Mouse (Mus musculus): Measurements from ENCODE around the gene Ascl2. TPM values are rescaled to one million over a fixed set of nuclear protein-coding genes. Genes with fewer than 3 reads are reported as not detected.
A peak's percentile ranks its signal among the peaks of the same experiment; 100 is the strongest.

Ascl2 gene
- polyA plus RNA-seq, 1 experiment: 0.74 TPM

GRCm38 (mm10) chr7:142995004-142995403, 25.9 kb upstream of the Ascl2 start:
- H3K4me1 ChIP-seq (ENCODE audit: control insufficient read depth, insufficient read depth, low read length): no peaks in the 10 kb centered on the region
- H3K27ac ChIP-seq (ENCODE audit: insufficient read depth, low read length): no peak overlapping the region
- no peak for TF ChIP-seq POLR2A (IDR thresholded peaks at IDR 0.05; ENCODE audit: borderline replicate concordance, insufficient read depth, low read length)
- no peak for TF ChIP-seq CTCF (IDR thresholded peaks at IDR 0.05; ENCODE audit: borderline replicate concordance, insufficient read depth, low read depth, low read length)
- H3K4me3 ChIP-seq (replicated peaks; ENCODE audit: insufficient read depth, low read depth, low read length): no peak overlapping the region
- DNase-seq: no peak
- H3K27me3 ChIP-seq (ENCODE audit: control insufficient read depth, insufficient read depth, low read length): no peaks in the 10 kb centered on the region

GRCm38 (mm10) chr7:142987718-142988117, 18.7 kb upstream of the Ascl2 start:
- Histone ChIP-seq H3K27me3 (ENCODE audit: control insufficient read depth, insufficient read depth, low read length) (no peaks in the 10 kb centered on the region), H3K4me1 (ENCODE audit: control insufficient read depth, insufficient read depth, low read length) (no peaks in the 10 kb centered on the region), H3K4me3 (replicated peaks; ENCODE audit: insufficient read depth, low read depth, low read length) (no peak overlapping the region), H3K27ac (ENCODE audit: insufficient read depth, low read length) (no peak overlapping the region)
- WGBS: 86% methylated on average over 3 of the region's 3 CpGs
- no peak for DNase-seq
- TF ChIP-seq CTCF (IDR thresholded peaks at IDR 0.05; ENCODE audit: borderline replicate concordance, insufficient read depth, low read depth, low read length): no peak
- TF ChIP-seq POLR2A (IDR thresholded peaks at IDR 0.05; ENCODE audit: borderline replicate concordance, insufficient read depth, low read length): no peak

- no peaks in the 10 kb centered on the region for H3K4me1 ChIP-seq (ENCODE audit: control insufficient read depth, insufficient read depth, low read length)
- no peak for TF ChIP-seq POLR2A (IDR thresholded peaks at IDR 0.05; ENCODE audit: borderline replicate concordance, insufficient read depth, low read length)
- no peak for TF ChIP-seq CTCF (IDR thresholded peaks at IDR 0.05; ENCODE audit: borderline replicate concordance, insufficient read depth, low read depth, low read length)
- no peaks in the 10 kb centered on the region for H3K27me3 ChIP-seq (ENCODE audit: control insufficient read depth, insufficient read depth, low read length)
- no peak for DNase-seq
- 91% methylated on average over 4 of the region's 4 CpGs for WGBS
- no peak overlapping the region for H3K4me3 ChIP-seq (replicated peaks; ENCODE audit: insufficient read depth, low read depth, low read length)
- no peak overlapping the region for H3K27ac ChIP-seq (ENCODE audit: insufficient read depth, low read length)
Observed at GRCm38 (mm10) chr7:142985146-142985545, 16.1 kb upstream of the Ascl2 start.

- no peak for TF ChIP-seq CTCF (IDR thresholded peaks at IDR 0.05; ENCODE audit: borderline replicate concordance, insufficient read depth, low read depth, low read length)
- TF ChIP-seq POLR2A (IDR thresholded peaks at IDR 0.05; ENCODE audit: borderline replicate concordance, insufficient read depth, low read length): no peak
- no peak for DNase-seq
- Histone ChIP-seq H3K27me3 (ENCODE audit: control insufficient read depth, insufficient read depth, low read length) (no peaks in the 10 kb centered on the region), H3K4me3 (replicated peaks; ENCODE audit: insufficient read depth, low read depth, low read length) (no peak overlapping the region), H3K27ac (ENCODE audit: insufficient read depth, low read length) (no peak overlapping the region), H3K4me1 (ENCODE audit: control insufficient read depth, insufficient read depth, low read length) (no peaks in the 10 kb centered on the region)
- WGBS: 83% methylated on average over 4 of the region's 4 CpGs
Observed at GRCm38 (mm10) chr7:142981908-142982307, 12.8 kb upstream of the Ascl2 start.

- Histone ChIP-seq H3K4me1 (ENCODE audit: control insufficient read depth, insufficient read depth, low read length) (no peaks in the 10 kb centered on the region), H3K27me3 (ENCODE audit: control insufficient read depth, insufficient read depth, low read length) (no peaks in the 10 kb centered on the region), H3K4me3 (replicated peaks; ENCODE audit: insufficient read depth, low read depth, low read length) (no peak overlapping the region), H3K27ac (ENCODE audit: insufficient read depth, low read length) (no peak overlapping the region)
- WGBS: under 1% methylated on average over 90 of the region's 90 CpGs
- TF ChIP-seq POLR2A (IDR thresholded peaks at IDR 0.05; ENCODE audit: borderline replicate concordance, insufficient read depth, low read length) (no peak), CTCF (IDR thresholded peaks at IDR 0.05; ENCODE audit: borderline replicate concordance, insufficient read depth, low read depth, low read length) (no peak)
- DNase-seq: peak; percentile 3 to 8
Observed at GRCm38 (mm10) chr7:142967884-142968808, 918 bp downstream of the Ascl2 start.

- no peaks in the 10 kb centered on the region for H3K27me3 ChIP-seq (ENCODE audit: control insufficient read depth, insufficient read depth, low read length)
- no peak for DNase-seq
Observed at GRCm38 (mm10) chr7:142967414-142967883, 1.6 kb downstream of the Ascl2 start.

GRCm38 (mm10) chr7:142959752-142960151, 9.3 kb downstream of the Ascl2 start:
- no peak for DNase-seq
- no peaks in the 10 kb centered on the region for H3K27me3 ChIP-seq (ENCODE audit: control insufficient read depth, insufficient read depth, low read length)
- TF ChIP-seq POLR2A (IDR thresholded peaks at IDR 0.05; ENCODE audit: borderline replicate concordance, insufficient read depth, low read length) (no peak), CTCF (IDR thresholded peaks at IDR 0.05; ENCODE audit: borderline replicate concordance, insufficient read depth, low read depth, low read length) (no peak)
- no peaks in the 10 kb centered on the region for H3K4me1 ChIP-seq (ENCODE audit: control insufficient read depth, insufficient read depth, low read length)
- no peak overlapping the region for H3K27ac ChIP-seq (ENCODE audit: insufficient read depth, low read length)
- WGBS: 86% methylated on average over 4 of the region's 4 CpGs
- H3K4me3 ChIP-seq (replicated peaks; ENCODE audit: insufficient read depth, low read depth, low read length): no peak overlapping the region

More at GRCm38 (mm10) chr7:142967414-142967883, 1.6 kb downstream of the Ascl2 start:
- Histone ChIP-seq H3K27ac (ENCODE audit: insufficient read depth, low read length) (no peak overlapping the region), H3K4me3 (replicated peaks; ENCODE audit: insufficient read depth, low read depth, low read length) (no peak overlapping the region), H3K4me1 (ENCODE audit: control insufficient read depth, insufficient read depth, low read length) (no peaks in the 10 kb centered on the region)
- 2% methylated on average over 36 of the region's 36 CpGs for WGBS
- no peak for TF ChIP-seq POLR2A (IDR thresholded peaks at IDR 0.05; ENCODE audit: borderline replicate concordance, insufficient read depth, low read length)
- TF ChIP-seq CTCF (IDR thresholded peaks at IDR 0.05; ENCODE audit: borderline replicate concordance, insufficient read depth, low read depth, low read length): no peak

GRCm38 (mm10) chr7:142958817-142959216, 10.2 kb downstream of the Ascl2 start:
- WGBS: 94% methylated on average over 1 of the region's 1 CpGs
- Histone ChIP-seq H3K4me1 (ENCODE audit: control insufficient read depth, insufficient read depth, low read length) (no peaks in the 10 kb centered on the region), H3K4me3 (replicated peaks; ENCODE audit: insufficient read depth, low read depth, low read length) (no peak overlapping the region), H3K27ac (ENCODE audit: insufficient read depth, low read length) (no peak overlapping the region), H3K27me3 (ENCODE audit: control insufficient read depth, insufficient read depth, low read length) (no peaks in the 10 kb centered on the region)
- TF ChIP-seq POLR2A (IDR thresholded peaks at IDR 0.05; ENCODE audit: borderline replicate concordance, insufficient read depth, low read length) (no peak), CTCF (IDR thresholded peaks at IDR 0.05; ENCODE audit: borderline replicate concordance, insufficient read depth, low read depth, low read length) (no peak)
- no peak for DNase-seq
